Mouse (Mus musculus) spleen, postnatal 0 days (tissue): Measurements from ENCODE around the gene Dock6. TPM values are rescaled to one million over a fixed set of nuclear protein-coding genes. Genes with fewer than 3 reads are reported as not detected.

ENCODE experiments used
- polyA plus RNA-seq: library from polyadenylated mRNA; unstranded; fragments of >200 nt; fragmentation: Nextera tagmentation; extraction: Ambion mirVana; gene quantifications from 2 replicates; pipeline ENCODE4 v1.2.1, GENCODE M21; 2015

The Dock6 gene
- 9.2 and 13.3 TPM in 2 replicates for polyA plus RNA-seq

GRCm38 (mm10) chr9:21852128-21853091 is at the start of gene Dock6:
TSS of gene Dock6 (minus strand) at chr9:21852635.

GRCm38 (mm10) chr9:21835258-21835912 is 17.1 kb downstream of the Dock6 start, which contains the start of gene Angptl8:
TSS of gene Angptl8 (plus strand) at chr9:21835510.

GRCm38 (mm10) chr9:21798345-21799009 is 54.0 kb downstream of the Dock6 start, which contains the start of gene Kank2:
TSS of gene Kank2 (minus strand) at chr9:21798744.

GRCm38 (mm10) chr9:21760155-21761088 is 92.0 kb downstream of the Dock6 start, which contains the start of gene Spc24:
TSS of gene Spc24 (minus strand) at chr9:21760303.

Other genes with a start within 250 kb of the Dock6 start
- 25.5 and 26.8 TPM in 2 replicates for gene Smarca4, start 236.5 kb downstream of the Dock6 start, polyA plus RNA-seq
- 5.2 and 5.3 TPM in 2 replicates for gene Ldlr, start 129.2 kb downstream of the Dock6 start, polyA plus RNA-seq
- gene Spc24, start 92.3 kb downstream of the Dock6 start, polyA plus RNA-seq = 108 and 118 TPM in 2 replicates
- gene Kank2, start 53.9 kb downstream of the Dock6 start, polyA plus RNA-seq = 4.1 and 4.5 TPM in 2 replicates
- gene Angptl8, start 17.1 kb downstream of the Dock6 start, polyA plus RNA-seq = 0.61 and 0.66 TPM in 2 replicates
- 11.6 and 16.2 TPM in 2 replicates for gene Rab3d, start 65.6 kb upstream of the Dock6 start, polyA plus RNA-seq
- 0.63 and 0.84 TPM in 2 replicates for gene Ccdc159, start 74.8 kb upstream of the Dock6 start, polyA plus RNA-seq
- 16.7 and 22.4 TPM in 2 replicates for gene Tmem205, start 74.9 kb upstream of the Dock6 start, polyA plus RNA-seq
- 1.1 and 1.4 TPM in 2 replicates for gene Plppr2, start 84.4 kb upstream of the Dock6 start, polyA plus RNA-seq
- 2.3 and 2.8 TPM in 2 replicates for gene Swsap1, start 103.1 kb upstream of the Dock6 start, polyA plus RNA-seq
- gene Epor, start 110.9 kb upstream of the Dock6 start, polyA plus RNA-seq = 121 and 135 TPM in 2 replicates
- 0.96 and 1.5 TPM in 2 replicates for gene Rgl3, start 136.8 kb upstream of the Dock6 start, polyA plus RNA-seq
- 0.06 and 0.17 TPM in 2 replicates for gene Ccdc151, start 150.0 kb upstream of the Dock6 start, polyA plus RNA-seq
- 34.2 and 36.2 TPM in 2 replicates for gene Prkcsh, start 150.2 kb upstream of the Dock6 start, polyA plus RNA-seq
- gene Elavl3, start 199.4 kb upstream of the Dock6 start, polyA plus RNA-seq = not detected in 2 replicates
- gene Gm49318, start 218.6 kb upstream of the Dock6 start, polyA plus RNA-seq = not detected in 2 replicates
- gene Zfp653, start 218.7 kb upstream of the Dock6 start, polyA plus RNA-seq = 5.9 and 6.2 TPM in 2 replicates
- gene Ecsit, start 232.8 kb upstream of the Dock6 start, polyA plus RNA-seq = 19.5 and 20.0 TPM in 2 replicates
- 9.1 and 14.5 TPM in 2 replicates for gene Cnn1, start 246.6 kb upstream of the Dock6 start, polyA plus RNA-seq